Mouse (Mus musculus) CH12.LX (cell line): ENCODE results near the gene Plrg1.

Experiments
- CTCF ChIP-seq, 2 experiments: IDR thresholded peaks in 1 of 2; conservative IDR thresholded peaks in 1 of 2; 2 replicates each; pipeline ENCODE4 v1.5.1; 2011 to 2012; ENCODE audit warnings: low read depth in 2 of 2, low read length in 2 of 2, improper control_type of control experiment in 1 of 2, inconsistent platforms in 1 of 2, mild to moderate bottlenecking in 1 of 2, moderate library complexity in 1 of 2
- IRF4 ChIP-seq: IDR thresholded peaks from 2 replicates; pipeline ENCODE4 v1.6.1; 2014; ENCODE audit warnings: low read depth, mild to moderate bottlenecking, inconsistent platforms, low read length, improper control_type of control experiment
- MAZ ChIP-seq: IDR thresholded peaks from 2 replicates; pipeline ENCODE4 v1.6.1; 2012; ENCODE audit warnings: low read depth, mild to moderate bottlenecking, inconsistent platforms, low read length, improper control_type of control experiment, moderate library complexity
- MXI1 ChIP-seq: IDR thresholded peaks from 2 replicates; pipeline ENCODE4 v1.6.1; 2011; ENCODE audit warnings: mild to moderate bottlenecking, low read depth, low read length, improper control_type of control experiment
- MYC ChIP-seq: IDR thresholded peaks from 2 replicates; pipeline ENCODE4 v1.6.1; 2011; ENCODE audit warnings: low read depth, mild to moderate bottlenecking, improper control_type of control experiment, low read length
- POLR2AphosphoS2 ChIP-seq: IDR thresholded peaks from 2 replicates; pipeline ENCODE4 v1.6.1; 2011; ENCODE audit warnings: low read depth, low read length, improper control_type of control experiment
- ZC3H11A ChIP-seq: IDR thresholded peaks from 2 replicates; pipeline ENCODE4 v1.6.1; 2012; ENCODE audit warnings: low read depth, mild to moderate bottlenecking, inconsistent platforms, low read length, improper control_type of control experiment
- ZKSCAN1 ChIP-seq: IDR thresholded peaks from 2 replicates; pipeline ENCODE4 v1.6.1; 2012; ENCODE audit warnings: low read depth, inconsistent platforms, low read length, improper control_type of control experiment, borderline replicate concordance

DNA sequence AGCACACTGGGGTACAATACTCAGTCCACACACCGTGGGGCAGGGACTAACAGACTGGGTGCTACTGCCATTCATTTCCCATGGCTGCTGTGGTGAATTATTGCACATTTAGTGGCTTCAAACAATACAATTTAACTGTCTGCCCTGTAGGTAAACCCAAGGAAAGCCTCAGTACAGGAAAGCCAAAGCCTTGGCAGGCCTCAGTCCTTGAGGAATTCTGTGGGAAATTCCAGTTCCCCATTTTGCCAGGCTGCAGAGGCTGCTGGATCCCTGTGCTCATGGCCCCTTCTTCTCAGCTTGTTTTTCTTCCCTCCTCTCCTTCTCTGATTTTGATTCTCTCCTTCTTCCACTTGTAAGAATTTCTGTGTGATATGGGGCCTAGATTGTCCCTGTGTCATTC lies 59.6 kb downstream of the Plrg1 start:
- TF ChIP-seq MAZ (no peak), ZC3H11A (no peak), ZKSCAN1 (no peak), CTCF (conservative IDR thresholded peaks at IDR 0.05 in 1 of 2, IDR thresholded peaks at IDR 0.05 in 1 of 2; ENCODE audit: low read depth in 2 of 2, low read length in 2 of 2) (no peak), IRF4 (no peak), MXI1 (no peak), POLR2AphosphoS2 (no peak), MYC (no peak)
